Mouse (Mus musculus) frontal cortex, adult 2 months (tissue): ENCODE results near the gene Zbtb26. TPM values are rescaled to one million over a fixed set of nuclear protein-coding genes. Genes with fewer than 3 reads are reported as not detected.

Experiments
- DNase-seq, 2 experiments: peaks; one replicate each; pipeline ENCODE4 v3.0.0; 2022; ENCODE audit warnings: low spot score in 1 of 2; ENCODE audit errors: extremely low spot score in 1 of 2
- polyA plus RNA-seq: library from polyadenylated mRNA; depleted of rRNA; stranded (reverse); fragments of >200 nt; gene quantifications from 2 replicates; pipeline ENCODE4 v1.2.3, GENCODE M21; 2012; rRNA removed

Zbtb26 gene
- 6.6 TPM in 2 replicates for polyA plus RNA-seq

DNA sequence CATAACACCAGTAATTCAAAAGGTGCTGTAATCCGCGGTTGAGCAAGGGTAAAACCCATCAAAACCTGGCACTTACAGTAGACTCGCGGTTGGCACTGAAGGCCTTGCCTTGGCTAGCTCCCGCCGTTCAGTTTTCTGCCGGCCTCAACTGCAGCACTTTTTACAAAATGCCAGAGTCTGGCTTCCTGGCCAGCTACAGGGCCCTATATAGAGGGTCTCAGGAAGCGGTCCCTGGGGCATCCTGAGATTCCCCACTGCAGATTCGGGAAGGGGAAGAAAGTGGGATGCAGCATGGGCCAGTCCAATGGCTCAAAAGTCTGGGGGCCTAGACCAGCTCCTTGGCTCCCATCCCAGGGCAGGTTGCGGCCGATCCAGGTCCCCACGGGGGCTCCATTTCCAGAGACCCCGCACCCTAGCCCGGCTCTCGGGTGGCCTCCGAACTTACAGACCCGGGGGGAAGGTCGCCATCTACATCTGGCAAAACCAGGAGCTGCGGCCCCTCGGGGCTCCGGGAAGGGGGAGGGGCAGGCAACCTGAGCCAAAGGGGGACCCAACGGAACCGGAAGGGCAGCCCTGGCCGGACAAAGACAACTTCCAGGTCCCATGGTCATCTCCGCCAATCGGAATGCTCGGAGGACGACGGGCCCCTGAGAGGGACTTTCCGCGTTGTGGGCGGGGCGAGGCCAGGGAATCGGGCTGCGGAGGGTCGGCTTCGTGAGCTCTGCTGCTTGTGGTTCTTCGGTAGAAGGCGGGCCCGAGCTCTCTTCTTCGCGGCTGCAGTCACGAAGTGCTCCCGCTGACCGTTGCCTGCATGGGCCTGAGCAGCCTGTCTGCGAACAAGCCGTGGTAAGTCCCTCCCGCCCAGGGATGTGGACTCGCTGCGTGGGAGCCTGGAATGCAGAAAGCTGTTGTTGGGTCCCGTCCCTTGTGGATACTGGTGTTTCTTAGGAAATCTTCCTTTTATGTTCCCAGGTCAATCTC is at the start of gene Zbtb26, which contains the start of the genes Zbtb6 and Rabgap1:
TSS of gene Zbtb26 (minus strand) at position 525 of the 981 bp plus-strand sequence.
TSS of gene Zbtb6 (minus strand) at position 561 of the 981 bp plus-strand sequence.
TSS of gene Rabgap1 (plus strand) at position 669 of the 981 bp plus-strand sequence.
- peak; percentile 91 to 97 for DNase-seq

GRCm38 (mm10) chr2:37488956-37489355 is 46.0 kb upstream of the Zbtb26 start:
- DNase-seq, result no peak

GRCm38 (mm10) chr2:37486408-37486807 is 43.5 kb upstream of the Zbtb26 start:
- no peak for DNase-seq

- peak in 1 of 2 experiments; percentile 78 for DNase-seq
Observed at GRCm38 (mm10) chr2:37485370-37485769, 42.4 kb upstream of the Zbtb26 start.

DNA sequence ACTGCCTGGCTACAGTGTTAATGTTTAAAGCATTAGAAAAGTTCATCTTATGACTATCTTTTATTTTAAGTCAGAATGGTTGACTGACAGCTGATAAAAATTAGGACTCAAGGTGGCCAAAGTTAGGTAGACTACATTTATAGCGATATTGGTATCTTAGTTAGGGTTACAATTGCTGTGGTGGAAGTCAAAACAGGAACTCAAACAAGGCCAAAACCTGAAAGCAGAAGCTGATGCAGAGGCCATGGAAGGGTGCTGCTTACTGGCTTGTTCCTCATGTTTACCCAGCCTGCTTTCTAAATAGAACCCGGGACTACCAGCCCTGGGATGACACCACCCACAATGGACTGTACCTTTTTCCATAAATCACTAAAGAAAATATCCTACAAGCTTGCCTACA is 41.2 kb upstream of the Zbtb26 start:
- no peak for DNase-seq

DNA sequence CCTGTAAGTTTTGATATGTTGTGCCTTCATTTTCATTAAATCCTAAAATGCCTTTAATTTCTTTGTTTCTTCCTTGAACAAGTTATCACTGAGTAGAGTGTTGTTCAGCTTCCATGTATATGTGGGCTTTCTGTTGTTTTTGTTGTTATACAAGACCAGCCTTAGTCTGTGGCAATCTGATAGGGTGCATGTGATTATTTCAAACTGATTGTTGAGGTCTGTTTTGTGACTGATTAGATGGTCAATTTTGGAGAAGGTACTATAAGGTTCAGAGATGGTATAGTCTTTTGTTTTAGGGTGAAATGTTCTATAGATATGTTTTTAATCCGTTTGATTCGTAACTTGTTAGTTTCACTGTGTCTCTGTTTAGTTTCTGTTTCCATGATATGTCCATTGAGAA is 37.1 kb upstream of the Zbtb26 start:
- DNase-seq, result no peak

GRCm38 (mm10) chr2:37479559-37479958 is 36.6 kb upstream of the Zbtb26 start:
- no peak for DNase-seq

- DNase-seq, result no peak
Observed at GRCm38 (mm10) chr2:37466266-37466665, 23.3 kb upstream of the Zbtb26 start.

DNA sequence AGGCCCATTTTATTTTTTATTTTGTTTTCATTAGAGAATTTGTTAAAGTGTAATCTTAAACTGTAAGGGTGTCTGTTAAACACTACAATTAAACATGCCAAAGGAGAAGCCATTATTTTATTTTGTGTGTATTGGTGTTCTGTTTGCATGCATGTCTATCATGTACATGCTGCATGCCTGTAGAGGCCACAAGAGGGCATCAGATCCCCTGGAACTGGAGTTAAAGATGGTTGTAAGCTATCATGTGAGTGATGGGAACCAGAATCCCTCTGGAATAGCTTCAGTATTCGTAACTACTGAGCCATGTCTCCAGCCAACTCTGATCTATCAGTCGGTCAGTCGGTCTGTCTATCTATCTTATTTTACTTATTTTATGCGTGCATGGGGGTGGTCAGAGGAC is 17.8 kb upstream of the Zbtb26 start:
- DNase-seq, result no peak

DNA sequence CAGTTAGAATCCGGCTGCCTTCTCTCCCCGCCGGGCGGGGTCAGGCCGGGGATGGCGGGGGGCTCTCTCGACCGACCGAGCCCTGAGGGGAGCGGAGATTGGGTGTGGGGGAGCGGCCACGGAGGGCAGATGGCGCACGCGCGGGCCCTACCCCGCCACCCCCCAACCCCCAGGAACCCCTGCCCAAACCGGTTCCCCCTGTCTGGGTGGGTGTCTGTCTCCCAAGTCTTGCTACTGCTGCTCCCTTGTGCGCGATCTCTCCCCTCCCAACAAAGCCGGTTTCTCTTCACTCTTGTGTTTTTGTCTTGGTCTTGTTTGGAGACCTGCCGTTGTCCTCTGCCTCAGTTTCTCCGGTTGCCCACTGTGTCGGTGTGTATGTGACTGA is 9.4 kb upstream of the Zbtb26 start:
- DNase-seq, result no peak

GRCm38 (mm10) chr2:37451667-37452375 is 8.9 kb upstream of the Zbtb26 start:
- peak; percentile 75 to 93 for DNase-seq

GRCm38 (mm10) chr2:37431609-37432008 is 11.3 kb downstream of the Zbtb26 start:
- no peak for DNase-seq

DNA sequence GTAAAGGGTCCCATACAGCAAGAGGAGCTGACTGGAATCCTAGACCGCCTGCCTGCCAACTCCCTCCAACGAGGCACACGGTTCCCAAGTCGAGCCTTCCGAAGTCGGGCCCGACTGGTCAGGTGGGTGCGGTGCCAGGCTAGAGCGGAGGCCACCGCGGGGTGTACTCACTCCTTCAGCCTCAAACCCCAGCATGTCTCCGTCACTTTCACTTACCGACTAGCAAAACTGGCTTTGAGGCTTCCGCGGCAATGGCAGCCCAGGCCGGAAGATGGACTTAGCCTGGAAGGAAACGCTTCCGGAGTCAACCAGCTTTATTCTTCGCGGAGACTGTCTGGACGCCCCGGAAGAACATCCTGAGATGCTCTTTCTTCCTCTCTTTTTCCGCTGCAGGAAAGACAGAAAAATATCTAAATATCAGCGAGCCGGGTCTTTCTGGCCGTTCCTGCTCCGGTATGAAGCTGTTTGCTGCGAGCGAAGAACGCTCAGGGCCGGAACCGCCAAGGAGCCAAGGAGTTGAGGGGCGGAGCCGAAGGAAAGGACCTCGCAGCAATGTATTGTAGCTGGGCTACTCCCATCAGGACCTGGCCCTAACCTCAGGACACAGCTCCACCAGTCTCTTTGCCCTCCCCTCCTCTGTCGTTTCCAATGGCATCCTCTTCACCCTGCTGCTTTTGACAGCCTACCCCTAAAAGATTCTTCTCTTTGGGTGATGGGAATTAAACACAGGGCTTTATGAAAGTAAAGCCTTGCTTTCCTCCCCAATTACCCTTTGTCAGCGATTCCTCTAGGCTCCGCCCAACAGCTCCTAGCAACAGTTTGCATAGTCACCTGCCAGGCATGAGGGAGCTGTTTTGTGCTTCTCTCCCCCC is 12.1 kb downstream of the Zbtb26 start:
- peak; percentile 79 to 93 for DNase-seq

- DNase-seq, result peak in 1 of 2 experiments; percentile 15
Observed at GRCm38 (mm10) chr2:37423671-37424070, 19.3 kb downstream of the Zbtb26 start.

DNA sequence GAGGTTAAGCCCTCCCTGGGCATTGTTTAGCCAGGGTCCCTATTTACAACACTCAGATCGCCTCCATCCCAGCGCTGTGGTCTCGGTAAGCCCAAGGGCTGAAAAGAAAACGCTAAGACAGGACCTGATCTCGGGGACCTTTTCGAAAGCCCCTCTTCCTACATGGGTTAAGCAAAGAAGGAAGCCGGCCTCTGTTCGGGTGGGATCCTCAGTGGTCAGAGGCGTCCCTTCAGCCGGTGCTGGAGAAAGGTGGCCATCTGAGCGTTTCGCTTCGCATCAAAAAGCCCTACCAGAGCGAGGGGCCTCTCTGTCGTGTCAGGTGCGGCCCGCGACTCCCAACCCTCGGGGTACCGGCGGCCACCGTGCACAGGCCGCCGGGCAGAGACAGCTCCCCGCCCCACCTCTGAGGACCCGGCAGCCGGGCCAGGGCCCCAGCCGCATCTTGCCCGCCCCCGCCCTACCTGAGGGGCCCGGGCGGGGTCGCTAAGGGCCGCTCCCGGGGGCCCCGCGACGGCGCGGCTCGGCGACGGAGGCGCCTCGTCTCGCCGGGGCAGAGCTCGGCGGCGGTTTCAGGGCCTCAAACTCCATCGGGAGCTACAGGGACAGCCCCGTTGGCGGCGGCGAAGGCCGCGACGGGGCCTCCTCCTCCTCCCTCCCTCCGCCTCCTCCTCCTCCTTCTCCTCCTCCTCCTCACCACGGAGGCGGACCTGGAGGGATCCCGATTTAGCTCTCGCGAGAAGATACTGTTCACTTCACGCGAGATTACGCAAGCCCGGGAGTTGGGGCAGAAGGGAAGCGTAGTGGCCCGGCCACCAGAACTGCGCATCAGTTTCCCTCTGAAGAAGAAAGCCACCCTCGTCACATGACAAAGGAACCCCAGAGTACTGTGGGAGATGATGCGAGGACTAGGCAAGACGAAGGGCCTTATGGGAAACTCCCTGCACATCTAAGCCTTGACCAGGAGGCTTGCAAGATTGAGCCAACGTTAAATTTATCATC is 20.3 kb downstream of the Zbtb26 start, which contains the start of gene Rc3h2:
TSS of gene Rc3h2 (minus strand) at position 598 of the 999 bp plus-strand sequence.
- peak; percentile 97 to 98 for DNase-seq

DNA sequence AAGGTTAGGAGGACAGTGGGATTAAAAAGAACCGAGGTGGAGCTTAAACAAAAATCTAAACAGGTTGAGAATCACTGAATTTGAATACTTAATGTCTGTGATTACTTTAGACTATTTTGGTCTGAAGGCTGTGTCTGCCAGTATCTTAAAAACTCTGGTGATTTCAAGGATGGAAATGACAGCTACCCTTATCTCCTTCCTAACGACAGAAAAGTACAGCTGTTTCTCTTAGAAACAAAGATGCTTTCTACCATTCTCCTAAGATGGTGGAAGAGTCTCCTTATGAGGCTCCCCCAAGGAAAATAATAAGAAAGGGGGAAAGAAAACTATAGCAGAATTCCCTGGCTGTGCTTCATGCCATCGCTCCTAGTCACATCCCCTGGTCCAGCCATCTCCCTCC is 21.0 kb downstream of the Zbtb26 start:
- no peak for DNase-seq

DNA sequence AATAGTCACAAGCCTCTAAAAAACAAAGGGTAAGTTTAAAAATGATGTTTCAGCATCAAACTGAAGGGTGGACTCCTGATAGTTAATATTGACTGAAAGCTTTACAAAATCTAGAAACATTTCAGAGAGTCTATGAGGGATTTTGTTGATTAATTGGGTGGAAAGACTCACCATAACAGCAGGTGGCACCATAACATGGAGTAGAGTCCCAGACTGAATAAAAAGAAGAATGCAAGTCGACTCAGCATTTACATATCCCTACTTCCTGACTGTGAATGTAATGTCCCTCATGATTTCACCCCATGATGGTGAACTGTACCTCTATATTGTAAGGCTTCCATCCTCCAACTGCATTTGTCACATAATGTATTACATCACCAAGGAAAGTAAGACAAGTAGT is 47.4 kb downstream of the Zbtb26 start:
- DNase-seq, result peak in 1 of 2 experiments; percentile 23

DNA sequence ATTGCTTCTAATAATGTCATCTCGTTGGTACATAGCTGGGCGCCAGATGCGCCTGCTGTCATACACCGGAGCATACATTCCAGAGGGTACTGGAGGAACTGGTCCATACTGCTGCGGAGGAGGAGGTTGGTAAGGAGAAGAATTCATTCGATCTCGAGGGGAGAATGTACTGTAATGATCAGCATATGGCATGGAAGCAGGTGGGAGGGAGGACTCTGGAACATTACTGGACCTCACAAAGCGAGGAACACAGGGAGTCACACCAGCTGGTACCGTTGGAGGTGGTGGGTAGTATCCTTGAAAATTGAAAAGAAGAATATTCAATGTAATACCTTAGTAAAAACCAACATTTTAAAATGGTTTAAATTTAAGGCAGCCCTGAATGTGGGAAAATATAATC is 60.0 kb downstream of the Zbtb26 start:
- peak in 1 of 2 experiments; percentile 42 for DNase-seq
